Mouse (Mus musculus) neural tube, embryonic 14.5 days (tissue): ENCODE results near the gene Bicd2. TPM values are rescaled to one million over a fixed set of nuclear protein-coding genes. Genes with fewer than 3 reads are reported as not detected.

Experiments used
- ATAC-seq: fragments of 200-750 bp; cut with Nextera tagmentation; 2 replicates; pipeline ENCODE4 v1.8.0; 2017; ENCODE audit warnings: low read depth, mild to moderate bottlenecking, moderate TSS enrichment, moderate library complexity
- H3K27ac ChIP-seq: fragments of 300-500 bp; sonication (generic); 2 replicates; pipeline ENCODE4 v1.5.1; 2014; ENCODE audit warnings: low read depth, mild to moderate bottlenecking, control low read depth, low read length, moderate library complexity, mixed read lengths
- H3K27me3 ChIP-seq: fragments of 300-500 bp; sonication (generic); 2 replicates; pipeline ENCODE4 v1.6.1; 2014; ENCODE audit warnings: low read length; ENCODE audit not compliant: control insufficient read depth, insufficient read depth
- H3K36me3 ChIP-seq: fragments of 300-500 bp; sonication (generic); 2 replicates; pipeline ENCODE4 v1.6.1; 2014; ENCODE audit warnings: low read length, mixed read lengths; ENCODE audit not compliant: control insufficient read depth, insufficient read depth
- H3K4me1 ChIP-seq: fragments of 300-500 bp; sonication (generic); 2 replicates; pipeline ENCODE4 v1.6.1; 2014; ENCODE audit warnings: low read length; ENCODE audit not compliant: control insufficient read depth, insufficient read depth
- H3K4me2 ChIP-seq: fragments of 300-500 bp; sonication (generic); 2 replicates; pipeline ENCODE4 v1.6.1; 2014; ENCODE audit warnings: mild to moderate bottlenecking, low read depth, low read length, control low read depth
- H3K4me3 ChIP-seq: fragments of 300-500 bp; sonication (generic); 2 replicates; pipeline ENCODE4 v1.5.1; 2014; ENCODE audit warnings: low read depth, low read length, control low read depth, mixed read lengths
- H3K9ac ChIP-seq: fragments of 300-500 bp; sonication (generic); replicated peaks from 2 replicates; pipeline ENCODE4 v1.6.1; 2014; ENCODE audit warnings: low read depth, mild to moderate bottlenecking, control low read depth, low read length, mixed read lengths
- H3K9me3 ChIP-seq: fragments of 300-500 bp; sonication (generic); 2 replicates; pipeline ENCODE4 v1.6.1; 2016; ENCODE audit warnings: low read length; ENCODE audit not compliant: control insufficient read depth
- WGBS: fragments of 180-500 bp; shearing (Covaris S2); extraction: QIAGEN DNeasy Blood & Tissue Kit; methylation state at CpG from one replicate; pipeline ENCODE4 v1.1.7; 2014; 5-methylcytosine and 5-hydroxymethylcytosine counted together
- polyA plus RNA-seq: library from polyadenylated mRNA; unstranded; fragments of >200 nt; fragmentation: Nextera tagmentation; extraction: Ambion mirVana; gene quantifications from 2 replicates; pipeline ENCODE4 v1.2.1, GENCODE M21; 2014

Gene Bicd2
- polyA plus RNA-seq, 1 experiment from 2014 or later, result 27.6 TPM

DNA sequence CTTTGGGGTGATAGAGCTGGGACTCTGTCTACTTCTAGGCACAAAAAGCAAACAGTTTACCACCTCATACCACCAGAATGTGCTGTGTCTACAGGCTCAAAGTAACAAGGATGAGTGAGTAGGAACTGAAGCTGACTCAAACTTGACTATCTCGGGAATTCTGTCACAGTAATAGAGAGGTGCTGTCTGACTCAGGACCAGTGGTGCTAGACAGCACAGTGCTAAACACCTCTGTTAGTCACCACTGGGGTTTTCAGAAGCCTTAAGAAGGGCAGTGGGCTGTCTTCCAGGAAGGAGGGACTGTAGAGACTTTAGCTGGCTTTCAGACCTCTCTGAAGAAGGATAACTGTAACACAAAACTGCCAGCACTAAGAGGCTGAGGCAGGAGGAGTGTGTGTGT is 55.4 kb downstream of the Bicd2 start:
- H3K4me2 ChIP-seq, result no peak overlapping the region
- no peak overlapping the region for H3K27ac ChIP-seq
- H3K4me3 ChIP-seq, result no peak overlapping the region
- H3K36me3 ChIP-seq, result no peaks in the 10 kb centered on the region
- H3K9ac ChIP-seq, result no peak overlapping the region
- no peaks in the 10 kb centered on the region for H3K9me3 ChIP-seq
- H3K4me1 ChIP-seq, result no peaks in the 10 kb centered on the region
- no peak for ATAC-seq
- no peaks in the 10 kb centered on the region for H3K27me3 ChIP-seq
- WGBS, result 79% methylated on average over 1 of the region's 1 CpGs

- 92% methylated on average over 8 of the region's 8 CpGs for WGBS
- ATAC-seq, result no peak
These were observed 56.8 kb downstream of the Bicd2 start for GRCm38 (mm10) chr13:49398191-49398590.

GRCm38 (mm10) chr13:49400139-49400538 is 58.8 kb downstream of the Bicd2 start:
- Histone ChIP-seq H3K4me3 (no peak overlapping the region), H3K9ac (no peak overlapping the region), H3K36me3 (no peaks in the 10 kb centered on the region), H3K4me1 (no peaks in the 10 kb centered on the region), H3K27ac (no peak overlapping the region), H3K9me3 (no peaks in the 10 kb centered on the region), H3K4me2 (no peak overlapping the region), H3K27me3 (no peaks in the 10 kb centered on the region)
- whole genome bisulfite sequencing, result 60% methylated on average over 6 of the region's 6 CpGs
- peak; percentile 81 for ATAC-seq

More at GRCm38 (mm10) chr13:49398191-49398590, 56.8 kb downstream of the Bicd2 start:
- H3K4me2 ChIP-seq, result no peak overlapping the region
- no peak overlapping the region for H3K27ac ChIP-seq
- H3K27me3 ChIP-seq, result no peaks in the 10 kb centered on the region
- no peak overlapping the region for H3K9ac ChIP-seq
- H3K4me1 ChIP-seq, result no peaks in the 10 kb centered on the region
- no peaks in the 10 kb centered on the region for H3K36me3 ChIP-seq
- H3K9me3 ChIP-seq, result no peaks in the 10 kb centered on the region
- no peak overlapping the region for H3K4me3 ChIP-seq

DNA sequence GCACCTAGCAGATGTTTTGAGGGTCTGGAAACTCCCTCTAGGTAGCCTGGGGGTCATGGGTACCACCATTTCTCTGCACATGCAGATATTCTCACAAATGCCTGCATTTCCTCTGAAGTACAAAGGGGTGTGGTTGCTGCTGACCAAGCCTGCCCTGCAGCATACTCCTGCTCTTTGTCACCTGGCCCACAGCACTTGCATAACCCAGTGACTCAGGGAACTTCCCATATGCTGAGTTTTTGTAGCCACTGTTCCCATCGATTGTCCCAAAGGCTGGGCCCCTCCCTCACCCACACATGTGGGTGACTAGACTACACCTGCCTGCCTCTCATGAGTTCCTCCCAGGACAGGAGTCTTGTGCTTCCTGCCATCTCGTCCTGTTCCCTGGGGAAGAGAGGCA is 61.2 kb downstream of the Bicd2 start:
- no peak overlapping the region for H3K4me3 ChIP-seq
- no peaks in the 10 kb centered on the region for H3K9me3 ChIP-seq
- H3K36me3 ChIP-seq, result no peaks in the 10 kb centered on the region
- H3K27me3 ChIP-seq, result no peaks in the 10 kb centered on the region
- ATAC-seq, result no peak
- H3K4me2 ChIP-seq, result no peak overlapping the region
- WGBS, result 71% methylated on average over 2 of the region's 2 CpGs
- no peak overlapping the region for H3K27ac ChIP-seq
- no peaks in the 10 kb centered on the region for H3K4me1 ChIP-seq
- H3K9ac ChIP-seq, result no peak overlapping the region

DNA sequence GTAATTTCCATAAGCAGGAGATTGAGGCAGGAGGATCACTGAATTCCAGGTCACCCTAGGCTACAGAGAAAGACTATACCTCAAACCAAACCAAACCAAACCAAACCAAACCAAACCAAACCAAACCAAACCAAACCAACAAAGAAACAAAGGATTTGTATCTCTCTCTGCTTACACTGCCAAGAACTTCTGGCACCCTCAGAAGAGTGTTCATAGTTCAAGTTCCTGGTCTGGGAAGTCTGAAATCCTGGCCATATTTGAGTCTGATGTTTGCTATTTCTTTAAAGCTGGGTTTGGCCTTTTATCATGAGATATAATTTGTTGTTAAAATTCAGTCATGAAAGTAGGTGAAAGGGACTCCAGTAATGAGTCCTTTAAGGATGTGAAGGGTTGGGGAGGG is 66.4 kb downstream of the Bicd2 start:
- Histone ChIP-seq H3K9ac (no peak overlapping the region), H3K4me2 (no peak overlapping the region), H3K4me3 (no peak overlapping the region), H3K9me3 (no peaks in the 10 kb centered on the region), H3K36me3 (no peaks in the 10 kb centered on the region), H3K27me3 (no peaks in the 10 kb centered on the region), H3K27ac (no peak overlapping the region), H3K4me1 (no peaks in the 10 kb centered on the region)
- no peak for ATAC-seq

- no peaks in the 10 kb centered on the region for H3K27me3 ChIP-seq
- peak within 1 kb of the TSS; percentile 83 for H3K9ac ChIP-seq
- H3K9me3 ChIP-seq, result no peaks in the 10 kb centered on the region
- peak within 1 kb of the TSS; percentile 96 for H3K4me2 ChIP-seq
- WGBS, result 1% methylated on average over 68 of the region's 69 CpGs
- H3K4me1 ChIP-seq, result peaks cover 21% of the 10 kb centered on the region
- H3K27ac ChIP-seq, result peak within 1 kb of the TSS; percentile 86
- peak within 1 kb of the TSS; percentile 83 for H3K4me3 ChIP-seq
- H3K36me3 ChIP-seq, result no peaks in the 10 kb centered on the region
- ATAC-seq, result peak; percentile 98
These were observed 79.6 kb downstream of the Bicd2 start, which contains the start of gene Ippk for GRCm38 (mm10) chr13:49420754-49421605. Gene Ippk (plus strand): TSS chr13:49421249.

- no peak overlapping the region; the same call in 1 of the 2 replicates for H3K27ac ChIP-seq
- WGBS, result 0% methylated on average over 15 of the region's 15 CpGs
- no peak; the same call in 1 of the 2 replicates for ATAC-seq
These were observed 80.2 kb downstream of the Bicd2 start for GRCm38 (mm10) chr13:49421606-49421917.

DNA sequence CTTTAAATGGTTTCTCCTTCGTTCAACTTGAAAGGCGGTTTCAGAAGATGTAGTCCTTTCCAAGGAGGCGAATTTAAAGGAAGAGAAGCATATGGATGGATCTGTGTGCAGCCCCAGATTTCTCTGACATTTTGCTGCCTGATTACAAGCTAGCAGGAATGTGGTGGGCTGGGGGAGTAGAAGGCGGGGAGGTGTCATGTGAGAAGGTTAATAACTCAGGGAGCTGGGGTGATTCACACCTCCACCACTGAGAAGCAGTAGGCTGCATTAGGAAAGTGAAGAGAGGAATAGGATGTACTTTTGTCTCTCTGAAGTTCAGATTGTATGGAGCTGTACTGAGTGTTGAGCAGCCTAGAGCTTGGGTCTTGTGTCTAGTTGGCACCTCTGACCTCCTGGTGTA is 80.6 kb downstream of the Bicd2 start:
- Histone ChIP-seq H3K9ac (peak overlapping the region; percentile 83), H3K4me1 (peaks cover 21% of the 10 kb centered on the region), H3K27me3 (no peaks in the 10 kb centered on the region), H3K4me3 (peak overlapping the region; percentile 83), H3K27ac (no peak overlapping the region), H3K36me3 (no peaks in the 10 kb centered on the region), H3K9me3 (no peaks in the 10 kb centered on the region), H3K4me2 (peak overlapping the region; percentile 96)
- WGBS, result 22% methylated on average over 4 of the region's 4 CpGs
- no peak for ATAC-seq

More at GRCm38 (mm10) chr13:49421606-49421917, 80.2 kb downstream of the Bicd2 start:
- no peaks in the 10 kb centered on the region for H3K27me3 ChIP-seq
- no peaks in the 10 kb centered on the region for H3K9me3 ChIP-seq
- H3K4me2 ChIP-seq, result peak overlapping the region; percentile 96
- peaks cover 21% of the 10 kb centered on the region for H3K4me1 ChIP-seq
- peak overlapping the region; percentile 83 for H3K9ac ChIP-seq
- no peaks in the 10 kb centered on the region for H3K36me3 ChIP-seq
- H3K4me3 ChIP-seq, result peak overlapping the region; percentile 83

GRCm38 (mm10) chr13:49426736-49427135 is 85.4 kb downstream of the Bicd2 start:
- Histone ChIP-seq H3K36me3 (no peaks in the 10 kb centered on the region), H3K27ac (no peak overlapping the region)
- WGBS, result 91% methylated on average over 3 of the region's 3 CpGs

More at GRCm38 (mm10) chr13:49426736-49427135, 85.4 kb downstream of the Bicd2 start:
- H3K4me2 ChIP-seq, result no peak overlapping the region
- H3K4me1 ChIP-seq, result peaks cover 15% of the 10 kb centered on the region
- H3K27me3 ChIP-seq, result no peaks in the 10 kb centered on the region
- H3K4me3 ChIP-seq, result no peak overlapping the region
- no peaks in the 10 kb centered on the region for H3K9me3 ChIP-seq
- H3K9ac ChIP-seq, result no peak overlapping the region
- no peak for ATAC-seq
